Mouse (Mus musculus) CD8-positive naive resting alpha-beta T cell, adult 57 days (primary cell): ENCODE results near the gene Olfr829. TPM values are rescaled to one million over a fixed set of nuclear protein-coding genes. Genes with fewer than 3 reads are reported as not detected.

Source experiments
- total RNA-seq: library from RNA; stranded (reverse); gene quantifications from one replicate; pipeline ENCODE4 v1.2.4, GENCODE M21; 2023

The Olfr829 gene
- total RNA-seq, result not detected

GRCm38 (mm10) chr9:18854633-18855032 lies at the start of gene Olfr829:
Gene Olfr829, plus strand, starts transcription at chr9:18854933.

GRCm38 (mm10) chr9:18819426-18819825 lies 35.3 kb upstream of the Olfr829 start, which contains the start of gene Olfr828:
Gene Olfr828, minus strand, starts transcription at chr9:18819526.

GRCm38 (mm10) chr9:18874393-18874792 lies 19.7 kb downstream of the Olfr829 start, which contains the start of gene Olfr830:
Gene Olfr830, plus strand, starts transcription at chr9:18874693.

Other genes starting within 250 kb of the Olfr829 start
- gene Muc16, start 180.4 kb upstream of the Olfr829 start, total RNA-seq, result 0.03 TPM
- not detected for gene Olfr24, start 90.9 kb upstream of the Olfr829 start, total RNA-seq
- not detected for gene Olfr828, start 35.4 kb upstream of the Olfr829 start, total RNA-seq
- gene Olfr830, start 19.8 kb downstream of the Olfr829 start, total RNA-seq, result not detected
- gene Olfr832, start 82.2 kb downstream of the Olfr829 start, total RNA-seq, result not detected
- gene Olfr834, start 133.1 kb downstream of the Olfr829 start, total RNA-seq, result not detected
- not detected for gene Olfr835, start 177.8 kb downstream of the Olfr829 start, total RNA-seq